Mouse (Mus musculus) embryonic fibroblast, embryonic 13.5 days (primary cell): ENCODE data around the gene Uqcc1.

ENCODE experiments used
- CTCF ChIP-seq: IDR thresholded peaks from 2 replicates; pipeline ENCODE4 v1.5.1; 2011; ENCODE audit warnings: mild to moderate bottlenecking, control low read depth, low read length, moderate library complexity, borderline replicate concordance; ENCODE audit not compliant: insufficient read depth
- POLR2A ChIP-seq: IDR thresholded peaks from 2 replicates; pipeline ENCODE4 v1.6.1; 2011; ENCODE audit warnings: low read depth, mild to moderate bottlenecking, control low read depth, low read length, moderate library complexity

DNA sequence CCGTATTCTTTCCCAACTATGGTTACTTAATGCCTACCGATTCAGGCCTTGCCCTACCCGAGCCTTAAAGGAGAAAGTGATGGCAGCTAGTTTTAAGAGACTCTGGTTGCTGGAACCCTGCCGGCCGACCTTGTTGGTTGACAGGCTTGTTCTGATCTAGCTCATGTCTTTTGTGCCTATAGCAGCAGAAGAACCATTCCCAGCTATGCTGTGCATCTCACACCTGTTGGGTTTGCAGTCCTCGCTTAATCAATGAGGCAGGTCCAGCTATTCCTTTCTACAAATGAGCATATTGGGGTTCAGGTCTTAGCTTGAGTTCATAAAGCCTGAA, 124.2 kb downstream of the Uqcc1 start:
- TF ChIP-seq CTCF (no peak), POLR2A (no peak)
